Mouse (Mus musculus) limb, embryonic 14.5 days (tissue): ENCODE data around the gene Slc25a51. TPM values are rescaled to one million over a fixed set of nuclear protein-coding genes. Genes with fewer than 3 reads are reported as not detected.

Source experiments
- ATAC-seq: fragments of 200-750 bp; cut with Nextera tagmentation; 2 replicates; pipeline ENCODE4 v1.8.0; 2017; ENCODE audit warnings: low read depth, moderate number of reproducible peaks, moderate TSS enrichment; ENCODE audit not compliant: low FRiP score
- DNase-seq: peaks from one replicate; pipeline ENCODE4 v3.0.0-alpha.2; 2015; ENCODE audit warnings: low spot score
- H3K27ac ChIP-seq: fragments of 300-500 bp; sonication (generic); replicated peaks from 2 replicates; pipeline ENCODE4 v1.5.1; 2014; ENCODE audit warnings: low read depth, mild to moderate bottlenecking, low read length, moderate library complexity, mixed read lengths
- H3K27me3 ChIP-seq: fragments of 300-500 bp; sonication (generic); 2 replicates; pipeline ENCODE4 v1.6.1; 2014; ENCODE audit warnings: low read length, mixed read lengths; ENCODE audit not compliant: control insufficient read depth, insufficient read depth
- H3K36me3 ChIP-seq: fragments of 300-500 bp; sonication (generic); 2 replicates; pipeline ENCODE4 v1.6.1; 2014; ENCODE audit warnings: mild to moderate bottlenecking, low read length, moderate library complexity, mixed read lengths; ENCODE audit not compliant: control insufficient read depth, insufficient read depth
- H3K4me1 ChIP-seq: fragments of 300-500 bp; sonication (generic); 2 replicates; pipeline ENCODE4 v1.6.1; 2014; ENCODE audit warnings: antibody characterized with exemption, low read length, mixed read lengths; ENCODE audit not compliant: control insufficient read depth, insufficient read depth
- H3K4me2 ChIP-seq: fragments of 300-500 bp; sonication (generic); replicated peaks from 2 replicates; pipeline ENCODE4 v1.6.1; 2014; ENCODE audit warnings: low read depth, mild to moderate bottlenecking, low read length, moderate library complexity; ENCODE audit not compliant: severe bottlenecking
- H3K4me3 ChIP-seq: fragments of 300-500 bp; sonication (generic); replicated peaks from 2 replicates; pipeline ENCODE4 v1.5.1; 2014; ENCODE audit warnings: low read length
- H3K9ac ChIP-seq: fragments of 300-500 bp; sonication (generic); 2 replicates; pipeline ENCODE4 v1.6.1; 2014; ENCODE audit warnings: mild to moderate bottlenecking, low read depth, low read length, moderate library complexity; ENCODE audit not compliant: severe bottlenecking
- H3K9me3 ChIP-seq: fragments of 300-500 bp; sonication (generic); 2 replicates; pipeline ENCODE4 v1.6.1; 2016; ENCODE audit warnings: low read length; ENCODE audit not compliant: control insufficient read depth
- POLR2A ChIP-seq: fragments of 200-500 bp; IDR thresholded peaks from 2 replicates; pipeline ENCODE4 v1.8.0; 2012; ENCODE audit warnings: inconsistent platforms, mild to moderate bottlenecking, moderate library complexity, borderline replicate concordance; ENCODE audit not compliant: insufficient read depth, insufficient read length; ENCODE audit errors: extremely low read depth
- WGBS: fragments of 180-500 bp; shearing (Covaris S2); extraction: QIAGEN DNeasy Blood & Tissue Kit; methylation state at CpG from one replicate; pipeline ENCODE4 v1.1.7; 2014; 5-methylcytosine and 5-hydroxymethylcytosine counted together
- polyA plus RNA-seq, 2 experiments: library from polyadenylated mRNA; depleted of rRNA in 1 of 2; stranded (reverse) in 1 of 2; unstranded in 1 of 2; fragments of >200 nt; fragmentation: Nextera tagmentation in 1 of 2; extraction: Ambion mirVana in 1 of 2; gene quantifications; 2 replicates each; pipeline versions ENCODE4 v1.2.1 to v1.2.3; 2012 to 2014

The Slc25a51 gene
- polyA plus RNA-seq, 2 experiments: 41.5 to 85.5 TPM

DNA sequence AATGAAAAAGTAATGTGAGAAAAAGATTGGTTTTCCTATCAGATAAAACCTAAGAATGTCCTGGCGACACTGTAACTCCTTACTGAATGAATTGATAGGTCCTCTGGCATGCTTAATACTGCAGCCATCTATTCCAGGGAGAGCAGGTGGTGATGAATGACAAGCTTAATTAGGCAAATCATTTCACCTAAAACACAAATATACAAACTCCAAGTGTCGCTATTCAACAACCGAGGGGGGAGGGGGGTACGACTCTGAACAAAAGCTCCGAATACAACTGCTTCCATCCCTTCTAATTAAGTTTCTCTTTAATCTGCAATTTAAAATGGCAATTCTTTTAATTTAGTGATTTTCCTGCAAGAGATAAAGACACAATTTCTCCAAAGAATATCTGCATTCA is 40.4 kb upstream of the Slc25a51 start:
- no peak for DNase-seq
- TF ChIP-seq POLR2A: no peak
- Histone ChIP-seq H3K9me3 (no peaks in the 10 kb centered on the region), H3K4me1 (peaks cover 22% of the 10 kb centered on the region), H3K9ac (no peak overlapping the region), H3K4me2 (no peak overlapping the region), H3K36me3 (peaks cover 20% of the 10 kb centered on the region), H3K27ac (no peak overlapping the region), H3K4me3 (no peak overlapping the region), H3K27me3 (no peaks in the 10 kb centered on the region)
- 83% methylated on average over 5 of the region's 5 CpGs for WGBS
- ATAC-seq: no peak

DNA sequence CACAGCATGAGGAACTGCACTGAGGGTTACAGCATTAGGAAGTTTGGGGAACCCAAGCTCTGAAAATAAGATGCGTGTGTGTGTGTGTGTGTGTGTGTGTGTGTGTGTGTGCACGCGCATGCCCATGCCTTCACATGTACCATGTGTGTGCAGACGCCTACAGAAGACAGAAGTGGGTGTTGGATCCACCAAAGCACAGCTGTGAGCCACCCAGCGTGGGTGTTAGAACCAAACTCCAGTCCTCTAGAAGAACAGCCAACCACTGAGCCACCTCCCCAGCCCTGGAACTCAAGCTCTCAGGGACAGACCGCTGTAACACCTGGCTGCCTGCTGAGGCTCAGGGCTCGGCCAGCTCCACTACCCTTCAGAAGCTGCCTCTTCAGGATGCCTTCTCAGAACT is 39.9 kb upstream of the Slc25a51 start:
- H3K27me3 ChIP-seq: no peaks in the 10 kb centered on the region
- TF ChIP-seq POLR2A: no peak
- no peak overlapping the region for H3K9ac ChIP-seq
- H3K9me3 ChIP-seq: no peaks in the 10 kb centered on the region
- H3K4me3 ChIP-seq: no peak overlapping the region
- DNase-seq (no peak), ATAC-seq (no peak)
- H3K4me1 ChIP-seq: peaks cover 17% of the 10 kb centered on the region
- no peak overlapping the region for H3K27ac ChIP-seq
- peaks cover 25% of the 10 kb centered on the region for H3K36me3 ChIP-seq
- H3K4me2 ChIP-seq: no peak overlapping the region
- WGBS: 85% methylated on average over 7 of the region's 7 CpGs

DNA sequence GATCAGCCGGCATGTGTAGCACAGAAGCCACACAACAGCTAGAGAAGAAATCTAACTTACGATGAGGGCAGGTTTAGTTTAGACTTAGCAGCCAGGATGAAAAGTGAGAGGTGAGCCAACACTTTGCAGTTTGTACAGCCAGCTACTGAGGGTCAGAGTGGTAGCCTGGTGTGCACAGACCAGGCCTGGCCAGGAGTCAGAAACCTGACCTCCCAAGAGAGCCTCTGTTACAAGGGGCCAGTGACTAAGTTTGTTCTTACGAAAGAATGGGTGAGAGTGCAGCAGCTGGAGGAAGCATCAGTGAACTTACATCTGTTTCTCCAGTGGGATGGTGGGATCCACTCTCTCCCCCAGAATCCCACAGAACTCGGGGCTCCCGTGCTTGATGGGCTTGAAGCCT is 38.6 kb upstream of the Slc25a51 start:
- Histone ChIP-seq H3K27ac (no peak overlapping the region), H3K4me2 (no peak overlapping the region), H3K9me3 (no peaks in the 10 kb centered on the region), H3K9ac (no peak overlapping the region), H3K4me3 (no peak overlapping the region), H3K4me1 (peaks cover 4% of the 10 kb centered on the region; the same call in 1 of the 2 replicates), H3K36me3 (peaks cover 25% of the 10 kb centered on the region), H3K27me3 (no peaks in the 10 kb centered on the region)
- ATAC-seq (no peak), DNase-seq (no peak)
- no peak for TF ChIP-seq POLR2A
- WGBS: 68% methylated on average over 5 of the region's 5 CpGs

GRCm38 (mm10) chr4:45445235-45445634 is 36.7 kb upstream of the Slc25a51 start:
- ATAC-seq: no peak
- WGBS: 61% methylated on average over 3 of the region's 3 CpGs

GRCm38 (mm10) chr4:45444813-45445212 is 36.2 kb upstream of the Slc25a51 start:
- DNase-seq (no peak), ATAC-seq (peak; percentile 68)
- H3K9me3 ChIP-seq: no peaks in the 10 kb centered on the region
- no peaks in the 10 kb centered on the region for H3K27me3 ChIP-seq
- peaks cover 25% of the 10 kb centered on the region for H3K36me3 ChIP-seq
- no peak overlapping the region for H3K4me3 ChIP-seq
- TF ChIP-seq POLR2A: no peak
- 33% methylated on average over 2 of the region's 4 CpGs for WGBS
- H3K27ac ChIP-seq: no peak overlapping the region
- H3K9ac ChIP-seq: no peak overlapping the region
- 0 out of 2 replicates have a peak, but pooled peaks cover under 1% of the 10 kb centered on the region for H3K4me1 ChIP-seq
- H3K4me2 ChIP-seq: no peak overlapping the region

More at GRCm38 (mm10) chr4:45445235-45445634, 36.7 kb upstream of the Slc25a51 start:
- DNase-seq: no peak
- no peak for TF ChIP-seq POLR2A
- no peak overlapping the region for H3K4me2 ChIP-seq
- no peak overlapping the region for H3K27ac ChIP-seq
- H3K27me3 ChIP-seq: no peaks in the 10 kb centered on the region
- H3K9me3 ChIP-seq: no peaks in the 10 kb centered on the region
- no peak overlapping the region for H3K4me3 ChIP-seq
- peaks cover 25% of the 10 kb centered on the region for H3K36me3 ChIP-seq
- H3K4me1 ChIP-seq: peaks cover 1% of the 10 kb centered on the region; the same call in 1 of the 2 replicates
- H3K9ac ChIP-seq: no peak overlapping the region

DNA sequence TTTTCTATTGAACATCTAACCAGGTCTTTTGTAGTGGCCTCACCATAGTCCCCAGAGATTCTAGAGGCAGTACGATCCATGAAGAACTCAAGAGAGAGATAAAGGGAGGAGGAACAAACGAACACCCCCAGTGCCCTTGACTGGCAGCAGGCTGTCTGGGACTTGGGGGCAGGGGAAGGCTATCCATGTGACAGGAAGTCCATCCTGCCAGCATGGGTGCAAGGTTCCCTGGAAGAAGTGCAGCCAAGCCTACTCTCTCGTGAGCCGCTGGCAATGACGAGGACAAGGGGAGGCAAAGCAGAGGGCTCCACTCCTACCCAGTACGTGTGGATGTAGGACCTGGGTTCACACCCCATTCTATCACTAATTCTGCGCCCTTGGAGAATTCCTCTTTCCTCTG is 35.1 kb upstream of the Slc25a51 start:
- H3K27me3 ChIP-seq: no peaks in the 10 kb centered on the region
- H3K9ac ChIP-seq: no peak overlapping the region
- no peak for TF ChIP-seq POLR2A
- WGBS: 75% methylated on average over 7 of the region's 7 CpGs
- no peaks in the 10 kb centered on the region for H3K9me3 ChIP-seq
- no peak overlapping the region for H3K4me3 ChIP-seq
- no peak overlapping the region for H3K4me2 ChIP-seq
- H3K36me3 ChIP-seq: peaks cover 25% of the 10 kb centered on the region
- H3K4me1 ChIP-seq: peaks cover 7% of the 10 kb centered on the region; the same call in 1 of the 2 replicates
- H3K27ac ChIP-seq: no peak overlapping the region
- DNase-seq (no peak), ATAC-seq (no peak)
